Mouse (Mus musculus) heart, postnatal 10 days (tissue): ENCODE data around the gene Ptgs1. TPM values are rescaled to one million over a fixed set of nuclear protein-coding genes. Genes with fewer than 3 reads are reported as not detected.

ENCODE experiments used
- DNase-seq, 2 experiments: peaks; one replicate each; pipeline ENCODE4 v3.0.0; 2021
- intact Hi-C: fragments of 180-260 bp; cut with DNase I; formaldehyde crosslinking; loops from one replicate; pipeline ENCODE4 v1.15.1; 2025
- total RNA-seq, 2 experiments: library from RNA; stranded (reverse); gene quantifications; 2 replicates each; pipeline ENCODE4 v1.2.3; 2021

The Ptgs1 gene
- total RNA-seq, 2 experiments from 2014 or later, result 15.5 to 16.0 TPM

- no peak for DNase-seq
Observed at GRCm38 (mm10) chr2:36243296-36243891, 13.2 kb downstream of the Ptgs1 start.

GRCm38 (mm10) chr2:36243892-36244309, 13.7 kb downstream of the Ptgs1 start:
- no peak for DNase-seq

More at GRCm38 (mm10) chr2:36243296-36243891, 13.2 kb downstream of the Ptgs1 start:
- intact Hi-C loops, result no loop called here

GRCm38 (mm10) chr2:36244705-36245104, 14.5 kb downstream of the Ptgs1 start:
- no peak for DNase-seq
- intact Hi-C loops, result no loop called here

More at GRCm38 (mm10) chr2:36243892-36244309, 13.7 kb downstream of the Ptgs1 start:
- intact Hi-C loops, result no loop called here

GRCm38 (mm10) chr2:36247964-36248363, 17.7 kb downstream of the Ptgs1 start:
- intact Hi-C loops, result no loop called here
- DNase-seq, result no peak

GRCm38 (mm10) chr2:36251156-36251555, 20.9 kb downstream of the Ptgs1 start:
- DNase-seq, result no peak
- intact Hi-C loops, result no loop called here

GRCm38 (mm10) chr2:36252505-36252904, 22.3 kb downstream of the Ptgs1 start:
- intact Hi-C loops, result no loop called here
- DNase-seq, result no peak

GRCm38 (mm10) chr2:36254445-36254844, 24.2 kb downstream of the Ptgs1 start:
- no peak for DNase-seq
- intact Hi-C loops, result no loop called here

- DNase-seq, result no peak
- intact Hi-C loops, result no loop called here
Observed at GRCm38 (mm10) chr2:36256931-36257330, 26.7 kb downstream of the Ptgs1 start.

GRCm38 (mm10) chr2:36259382-36259781, 29.2 kb downstream of the Ptgs1 start:
- intact Hi-C loops, result no loop called here
- no peak for DNase-seq

- DNase-seq, result no peak
- intact Hi-C loops, result no loop called here
Observed at GRCm38 (mm10) chr2:36259798-36260540, 29.7 kb downstream of the Ptgs1 start.

GRCm38 (mm10) chr2:36262025-36262424, 31.8 kb downstream of the Ptgs1 start:
- no peak for DNase-seq
- intact Hi-C loops, result no loop called here

- DNase-seq, result no peak
- intact Hi-C loops, result no loop called here
Observed at GRCm38 (mm10) chr2:36269458-36269857, 39.2 kb downstream of the Ptgs1 start.

- intact Hi-C loops, result loop anchor here (10.0 kb wide), 2 partner anchors 165 to 1065 kb away; partner anchors contain the start of gene Lhx6
- no peak for DNase-seq
Observed at GRCm38 (mm10) chr2:36270186-36270585, 40.0 kb downstream of the Ptgs1 start.

- no peak for DNase-seq
- intact Hi-C loops, result loop anchor here (10.0 kb wide), 2 partner anchors 166 to 1064 kb away; partner anchors contain the start of gene Lhx6
Observed at GRCm38 (mm10) chr2:36271085-36271484, 40.9 kb downstream of the Ptgs1 start.

GRCm38 (mm10) chr2:36272288-36272950, 42.2 kb downstream of the Ptgs1 start:
- DNase-seq, result no peak
- intact Hi-C loops, result loop anchor here (10.0 kb wide), 2 partner anchors 168 to 1062 kb away; partner anchors contain the start of gene Lhx6

- intact Hi-C loops, result loop anchor here (1.0 to 10.0 kb wide), 6 partner anchors 39 to 1058 kb away; partner anchors contain the start of gene Lhx6
Observed at GRCm38 (mm10) chr2:36276454-36276853, 46.2 kb downstream of the Ptgs1 start.

GRCm38 (mm10) chr2:36278760-36279159, 48.5 kb downstream of the Ptgs1 start:
- intact Hi-C loops, result loop anchor here (5.0 to 10.0 kb wide), 4 partner anchors 41 to 1056 kb away; partner anchors contain the start of gene Lhx6

More at GRCm38 (mm10) chr2:36276454-36276853, 46.2 kb downstream of the Ptgs1 start:
- DNase-seq, result peak; percentile 78 to 87

GRCm38 (mm10) chr2:36281138-36281537, 50.9 kb downstream of the Ptgs1 start:
- no peak for DNase-seq

More at GRCm38 (mm10) chr2:36278760-36279159, 48.5 kb downstream of the Ptgs1 start:
- no peak for DNase-seq

GRCm38 (mm10) chr2:36282301-36282700, 52.1 kb downstream of the Ptgs1 start:
- DNase-seq, result no peak
- intact Hi-C loops, result no loop called here

More at GRCm38 (mm10) chr2:36281138-36281537, 50.9 kb downstream of the Ptgs1 start:
- intact Hi-C loops, result no loop called here
